Mouse (Mus musculus): ENCODE measurements around the gene Prkar2b.

DNA sequence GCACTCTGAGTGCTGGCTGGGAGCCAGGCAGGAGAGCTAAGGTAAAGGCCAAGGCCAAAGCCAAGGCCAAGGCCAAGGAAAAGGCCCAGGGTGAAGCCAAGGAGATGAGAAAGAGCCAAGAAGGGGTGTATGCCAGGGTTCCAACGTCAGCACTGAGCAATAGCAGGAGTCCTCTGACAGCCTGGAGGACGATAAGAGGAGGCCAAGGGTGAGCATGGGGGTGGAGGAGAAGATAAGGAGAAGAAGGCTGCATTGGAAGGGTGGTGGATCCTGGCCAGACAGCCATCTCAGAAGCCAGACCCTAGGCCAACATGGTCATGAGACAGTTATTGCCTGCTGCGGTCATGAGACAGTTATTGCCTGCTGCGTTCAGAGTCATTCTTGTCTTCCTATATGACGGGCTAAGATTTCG, 43.4 kb upstream of the Prkar2b start:
- TF ChIP-seq TBP (IDR thresholded peaks at IDR 0.05; ENCODE audit: low read depth, low read length), result peak; percentile 75
- no peak for TF ChIP-seq CTCF (IDR thresholded peaks at IDR 0.05 in 2 of 3, conservative IDR thresholded peaks at IDR 0.05 in 1 of 3; ENCODE audit: control insufficient read depth in 1 of 3, insufficient read depth in 1 of 3, low read depth in 2 of 3, low read length in 3 of 3, poor library complexity in 1 of 3, severe bottlenecking in 1 of 3)
- TF ChIP-seq USF1 (IDR thresholded peaks at IDR 0.05; ENCODE audit: low read depth, low read length), result no peak
- peak; percentile 97 for TF ChIP-seq TAL1 (IDR thresholded peaks at IDR 0.05; ENCODE audit: low read length)
- TF ChIP-seq MAX (IDR thresholded peaks at IDR 0.05; ENCODE audit: low read length), result peak; percentile 43; the same call in 1 of the 2 replicates
- TF ChIP-seq POLR2A (IDR thresholded peaks at IDR 0.05; ENCODE audit: control insufficient read depth in 1 of 2, insufficient read depth in 1 of 2, low read depth in 1 of 2, low read length in 2 of 2, poor library complexity in 1 of 2), result peak; percentile 40 to 48; a peak in 1 of 4 replicates
- TF ChIP-seq USF2 (IDR thresholded peaks at IDR 0.05; ENCODE audit: borderline replicate concordance in 1 of 2, insufficient read depth in 1 of 2, low read depth in 1 of 2, low read length in 2 of 2), result no peak
- no peak for TF ChIP-seq RAD21 (IDR thresholded peaks at IDR 0.05; ENCODE audit: low read depth, low read length)
- TF ChIP-seq ZKSCAN1 (IDR thresholded peaks at IDR 0.05; ENCODE audit: low read depth, low read length), result no peak

Measured in MEL (cell line).